Mouse (Mus musculus) hindbrain, embryonic 16.5 days (tissue): ENCODE measurements around the gene Ikzf4. TPM values are rescaled to one million over a fixed set of nuclear protein-coding genes. Genes with fewer than 3 reads are reported as not detected.

ENCODE experiments used
- ATAC-seq: fragments of 200-750 bp; cut with Nextera tagmentation; 2 replicates; pipeline ENCODE4 v1.8.0; 2017; ENCODE audit warnings: moderate TSS enrichment, moderate library complexity
- H3K27ac ChIP-seq: fragments of 300-500 bp; sonication (generic); 2 replicates; pipeline ENCODE4 v1.5.1; 2014; ENCODE audit warnings: low read depth, mild to moderate bottlenecking, control low read depth, low read length, moderate library complexity
- H3K27me3 ChIP-seq: fragments of 300-500 bp; sonication (generic); replicated peaks from 2 replicates; pipeline ENCODE4 v1.6.1; 2014; ENCODE audit warnings: low read length; ENCODE audit not compliant: control insufficient read depth, insufficient read depth
- H3K36me3 ChIP-seq: fragments of 300-500 bp; sonication (generic); 2 replicates; pipeline ENCODE4 v1.6.1; 2014; ENCODE audit warnings: mild to moderate bottlenecking, low read length, moderate library complexity, mixed read lengths; ENCODE audit not compliant: control insufficient read depth, insufficient read depth
- H3K4me1 ChIP-seq: fragments of 300-500 bp; sonication (generic); 2 replicates; pipeline ENCODE4 v1.6.1; 2014; ENCODE audit warnings: low read depth, low read length; ENCODE audit not compliant: control insufficient read depth, insufficient read depth
- H3K4me2 ChIP-seq: fragments of 300-500 bp; sonication (generic); 2 replicates; pipeline ENCODE4 v1.6.1; 2014; ENCODE audit warnings: mild to moderate bottlenecking, low read length, control low read depth, moderate library complexity
- H3K4me3 ChIP-seq: fragments of 300-500 bp; sonication (generic); 2 replicates; pipeline ENCODE4 v1.5.1; 2014; ENCODE audit warnings: mild to moderate bottlenecking, low read length, control low read depth, moderate library complexity
- H3K9ac ChIP-seq: fragments of 300-500 bp; sonication (generic); 2 replicates; pipeline ENCODE4 v1.6.1; 2014; ENCODE audit warnings: low read depth, mild to moderate bottlenecking, control low read depth, low read length, moderate library complexity
- H3K9me3 ChIP-seq: fragments of 300-500 bp; sonication (generic); 2 replicates; pipeline ENCODE4 v1.6.1; 2014; ENCODE audit warnings: mild to moderate bottlenecking, low read length, moderate library complexity; ENCODE audit not compliant: control insufficient read depth
- WGBS: fragments of 180-500 bp; shearing (Covaris S2); extraction: QIAGEN DNeasy Blood & Tissue Kit; methylation state at CpG from one replicate; pipeline ENCODE4 v1.1.7; 2014; 5-methylcytosine and 5-hydroxymethylcytosine counted together
- microRNA-seq: library from miRNA; unstranded; fragments of <30 nt; microRNA quantifications from one replicate; pipeline ENCODE4, GENCODE M21; 2017
- polyA plus RNA-seq: library from polyadenylated mRNA; unstranded; fragments of >200 nt; fragmentation: Nextera tagmentation; extraction: Ambion mirVana; gene quantifications from 2 replicates; pipeline ENCODE4 v1.2.1, GENCODE M21; 2015

Ikzf4 gene
- polyA plus RNA-seq, 1 experiment from 2014 or later, result 15.3 TPM

DNA sequence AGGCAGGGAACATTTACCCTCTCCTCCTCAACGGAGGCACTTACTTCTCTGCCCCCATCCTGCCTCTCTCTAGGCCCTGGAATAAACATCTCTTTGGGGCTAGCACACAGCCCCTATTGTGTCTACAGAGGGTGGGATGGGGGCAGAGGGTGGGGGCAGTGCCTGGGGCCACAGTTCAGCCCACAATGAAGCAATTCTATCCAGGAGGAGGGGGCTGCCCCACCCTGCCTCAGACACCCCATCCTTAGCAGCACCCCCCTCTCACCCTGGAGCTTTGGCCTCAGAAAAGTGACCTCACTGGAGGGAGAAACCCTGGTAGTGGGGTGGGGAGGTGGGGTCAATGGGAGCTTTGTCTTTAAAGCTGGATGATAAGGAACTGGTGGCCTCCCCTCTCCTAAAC, 59.2 kb downstream of the Ikzf4 start:
- Histone ChIP-seq H3K27me3 (peaks cover 42% of the 10 kb centered on the region), H3K4me3 (no peak overlapping the region), H3K9me3 (no peaks in the 10 kb centered on the region), H3K36me3 (no peaks in the 10 kb centered on the region), H3K9ac (no peak overlapping the region), H3K27ac (no peak overlapping the region), H3K4me2 (no peak overlapping the region), H3K4me1 (peaks cover 9% of the 10 kb centered on the region)
- WGBS, result 13% methylated on average over 1 of the region's 1 CpGs
- ATAC-seq, result no peak

- Histone ChIP-seq H3K27ac (no peak overlapping the region), H3K36me3 (no peaks in the 10 kb centered on the region), H3K9me3 (no peaks in the 10 kb centered on the region), H3K4me3 (no peak overlapping the region), H3K4me2 (no peak overlapping the region), H3K4me1 (peaks cover 5% of the 10 kb centered on the region), H3K27me3 (peaks cover 37% of the 10 kb centered on the region), H3K9ac (no peak overlapping the region)
- 4% methylated on average over 4 of the region's 4 CpGs for WGBS
- no peak for ATAC-seq
Measured at GRCm38 (mm10) chr10:128584386-128584785, 61.4 kb downstream of the Ikzf4 start.

DNA sequence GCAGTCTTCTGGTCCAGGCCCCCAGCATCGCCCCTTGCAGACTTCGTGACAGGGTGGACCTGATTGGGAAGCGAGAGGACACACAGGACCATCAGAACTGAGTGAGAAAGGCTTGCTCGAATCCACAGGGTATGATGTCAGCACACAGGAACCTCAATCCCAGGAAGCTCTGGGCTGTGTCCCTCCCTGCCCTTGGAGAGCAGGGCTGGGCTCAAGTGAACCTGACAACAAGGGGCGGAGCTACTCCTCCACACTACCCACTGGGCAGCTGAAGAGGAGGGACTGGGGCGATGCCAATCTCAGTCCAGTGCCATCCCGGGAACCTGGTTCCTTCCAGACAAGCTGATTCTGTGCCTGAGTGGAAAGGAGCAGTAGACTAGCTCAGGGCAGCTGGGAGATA, 62.1 kb downstream of the Ikzf4 start:
- Histone ChIP-seq H3K9me3 (no peaks in the 10 kb centered on the region), H3K27ac (no peak overlapping the region), H3K4me1 (no peaks in the 10 kb centered on the region), H3K36me3 (no peaks in the 10 kb centered on the region), H3K27me3 (peaks cover 29% of the 10 kb centered on the region), H3K4me2 (no peak overlapping the region), H3K4me3 (no peak overlapping the region), H3K9ac (no peak overlapping the region)
- ATAC-seq, result no peak
- 24% methylated on average over 7 of the region's 7 CpGs for WGBS

Small RNA genes within 50 kb of the gene (microRNA-seq; reads per million reads assigned to microRNA genes)
- gene Mir6917, result not detected

Other genes with a start within 250 kb of the Ikzf4 start
- 0.36 and 0.41 TPM in 2 replicates for gene Slc39a5, start 244.8 kb downstream of the Ikzf4 start, polyA plus RNA-seq
- 126 and 150 TPM in 2 replicates for gene Nabp2, start 234.5 kb downstream of the Ikzf4 start, polyA plus RNA-seq
- gene Rnf41, start 234.3 kb downstream of the Ikzf4 start, polyA plus RNA-seq, result 96.7 and 98.3 TPM in 2 replicates
- 136 and 168 TPM in 2 replicates for gene Smarcc2, start 186.7 kb downstream of the Ikzf4 start, polyA plus RNA-seq
- gene Myl6, start 151.8 kb downstream of the Ikzf4 start, polyA plus RNA-seq, result 946 and 1,028 TPM in 2 replicates
- gene Myl6b, start 147.3 kb downstream of the Ikzf4 start, polyA plus RNA-seq, result 6.7 and 7.1 TPM in 2 replicates
- gene Esyt1, start 120.1 kb downstream of the Ikzf4 start, polyA plus RNA-seq, result 13.5 and 16.6 TPM in 2 replicates
- gene Zc3h10, start 98.2 kb downstream of the Ikzf4 start, polyA plus RNA-seq, result 16.7 and 17.0 TPM in 2 replicates
- 2,004 and 2,091 TPM in 2 replicates for gene Rpl41, start 96.7 kb downstream of the Ikzf4 start, polyA plus RNA-seq
- 128 and 130 TPM in 2 replicates for gene Pa2g4, start 80.0 kb downstream of the Ikzf4 start, polyA plus RNA-seq
- gene Erbb3, start 56.3 kb downstream of the Ikzf4 start, polyA plus RNA-seq, result 1.3 and 1.6 TPM in 2 replicates
- 296 and 313 TPM in 2 replicates for gene Rps26, start 19.2 kb downstream of the Ikzf4 start, polyA plus RNA-seq
- 14.9 and 16.1 TPM in 2 replicates for gene Suox, start 28.1 kb upstream of the Ikzf4 start, polyA plus RNA-seq
- 118 and 130 TPM in 2 replicates for gene Rab5b, start 50.3 kb upstream of the Ikzf4 start, polyA plus RNA-seq
- gene Pmel, start 58.2 kb upstream of the Ikzf4 start, polyA plus RNA-seq, result 0.83 and 0.97 TPM in 2 replicates
- 18.3 and 24.2 TPM in 2 replicates for gene Cdk2, start 59.0 kb upstream of the Ikzf4 start, polyA plus RNA-seq
- 7.4 and 8.8 TPM in 2 replicates for gene Dgka, start 98.9 kb upstream of the Ikzf4 start, polyA plus RNA-seq
- gene Pym1, start 101.9 kb upstream of the Ikzf4 start, polyA plus RNA-seq, result 40.8 and 46.3 TPM in 2 replicates
- 0.45 and 0.74 TPM in 2 replicates for gene Mmp19, start 144.9 kb upstream of the Ikzf4 start, polyA plus RNA-seq
- gene Dnajc14, start 158.1 kb upstream of the Ikzf4 start, polyA plus RNA-seq, result 49.6 and 53.2 TPM in 2 replicates
- gene Tmem198b, start 158.4 kb upstream of the Ikzf4 start, polyA plus RNA-seq, result 19.6 and 20.4 TPM in 2 replicates
- gene Sarnp, start 171.3 kb upstream of the Ikzf4 start, polyA plus RNA-seq, result 137 and 142 TPM in 2 replicates
- gene Ormdl2, start 175.7 kb upstream of the Ikzf4 start, polyA plus RNA-seq, result 23.6 and 27.6 TPM in 2 replicates
- gene Gdf11, start 245.7 kb upstream of the Ikzf4 start, polyA plus RNA-seq, result 5.8 and 6.5 TPM in 2 replicates